Mouse (Mus musculus) kidney, adult 18-20 months (tissue): ENCODE results near the gene Unc13a.

Source experiments
- DNase-seq: peaks from one replicate; pipeline ENCODE4 v3.0.0; 2021

Unc13a gene

DNA sequence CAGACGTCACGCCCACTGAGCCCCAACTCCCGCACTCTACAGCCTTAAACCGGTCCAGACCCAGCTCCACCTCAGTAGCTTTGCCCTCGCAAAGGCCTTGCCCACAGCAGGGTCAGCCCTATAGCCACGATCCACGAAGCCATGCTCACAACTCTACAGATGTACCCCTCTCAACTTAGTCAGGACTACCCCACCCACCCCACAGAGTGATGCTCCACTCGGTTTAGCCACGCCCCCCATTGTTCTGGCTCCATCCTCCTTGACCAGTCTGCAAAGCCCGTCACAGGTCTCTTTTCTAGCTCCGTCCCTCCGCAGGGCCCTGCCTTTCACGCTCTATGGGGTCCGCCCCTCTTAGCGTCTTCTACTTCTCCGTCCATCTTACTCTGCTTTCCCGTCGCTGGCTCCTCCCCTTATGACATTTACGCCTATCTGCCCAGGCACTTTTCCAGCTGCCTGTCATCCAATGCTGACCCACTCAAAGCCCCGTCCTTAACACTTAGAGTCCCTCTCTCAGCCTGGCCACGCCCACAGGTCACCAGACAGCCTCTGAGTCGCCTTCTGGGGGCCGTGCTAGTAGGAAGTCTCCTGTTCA lies 14.7 kb upstream of the Unc13a start:
- no peak for DNase-seq

DNA sequence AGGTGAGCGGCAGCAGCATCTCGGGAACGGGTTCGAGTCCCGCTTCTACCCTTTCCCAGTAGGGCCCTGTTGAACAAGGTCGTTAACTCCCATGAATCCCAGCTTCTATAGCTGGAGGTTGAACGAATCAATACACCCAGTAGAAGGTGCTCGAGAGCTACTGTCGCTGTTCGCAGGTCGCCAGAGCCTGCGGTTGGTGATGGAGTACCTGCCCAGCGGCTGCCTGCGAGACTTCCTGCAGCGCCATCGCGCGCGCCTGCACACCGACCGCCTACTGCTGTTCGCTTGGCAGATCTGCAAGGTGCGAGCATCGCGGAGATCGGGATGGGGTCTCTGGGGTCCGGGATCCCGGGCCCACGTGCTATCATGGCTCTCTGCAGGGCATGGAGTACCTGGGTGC lies 14.0 kb upstream of the Unc13a start:
- no peak for DNase-seq

DNA sequence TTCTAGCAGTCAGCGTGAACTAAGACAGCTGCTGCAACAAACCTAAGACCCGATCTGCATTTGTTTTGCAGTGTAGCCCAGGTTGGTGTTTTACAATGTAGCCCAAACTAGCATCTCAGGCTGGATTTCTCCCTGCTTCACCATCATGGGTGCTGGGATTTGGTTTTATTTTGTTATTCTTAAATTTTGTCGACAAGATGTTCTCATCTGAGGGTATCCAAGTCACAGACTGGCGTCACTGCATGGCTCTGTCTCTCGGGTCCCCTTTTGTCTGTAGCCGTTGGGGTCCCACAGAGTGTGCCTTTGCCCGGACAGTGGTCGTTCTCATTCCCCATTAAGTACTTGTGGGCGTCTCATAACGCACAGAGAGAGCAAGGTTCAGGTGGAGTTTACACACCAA lies 13.1 kb upstream of the Unc13a start:
- DNase-seq, result no peak

DNA sequence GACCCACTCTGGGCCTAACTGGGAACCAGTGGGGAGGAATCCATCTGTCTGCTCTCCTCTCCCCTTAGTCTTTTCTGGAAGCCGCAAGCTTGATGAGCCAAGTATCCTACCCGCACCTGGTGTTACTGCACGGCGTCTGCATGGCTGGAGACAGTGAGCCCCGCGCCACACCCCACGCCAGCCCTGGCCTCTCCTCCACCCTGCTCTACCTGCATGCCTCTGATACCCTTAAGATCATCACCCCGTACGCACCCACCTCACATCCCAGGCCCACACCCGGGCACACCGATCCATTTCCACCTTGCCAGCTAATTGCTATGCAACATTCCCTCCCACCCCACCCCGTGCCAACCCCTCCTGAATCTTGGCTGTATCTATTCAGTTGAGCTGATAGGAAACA lies 11.3 kb upstream of the Unc13a start:
- DNase-seq, result no peak

DNA sequence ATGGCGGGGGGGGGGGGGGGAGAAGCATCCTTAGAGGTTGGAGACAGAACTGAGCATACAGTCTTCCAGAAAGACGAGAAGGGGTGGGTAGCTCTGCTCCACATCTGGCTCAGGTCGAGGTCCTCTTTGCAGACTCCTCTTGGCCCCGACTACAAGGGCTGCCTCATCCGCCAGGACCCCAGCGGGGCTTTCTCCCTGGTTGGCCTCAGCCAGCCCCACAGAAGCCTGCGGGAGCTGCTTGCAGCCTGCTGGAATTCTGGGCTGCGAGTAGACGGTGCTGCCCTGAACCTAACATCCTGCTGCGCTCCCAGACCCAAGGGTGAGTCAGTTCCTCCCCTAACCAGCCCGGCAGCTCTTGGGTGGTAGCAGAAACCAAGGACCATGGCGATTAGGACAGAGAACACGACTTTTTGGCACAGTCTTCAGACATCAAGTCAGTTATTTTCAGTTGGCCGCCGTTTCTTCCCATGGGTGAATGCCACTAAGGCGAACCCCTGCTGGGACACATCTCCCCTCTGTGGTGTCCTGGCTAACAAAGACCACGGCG lies 9.9 kb upstream of the Unc13a start:
- no peak for DNase-seq

DNA sequence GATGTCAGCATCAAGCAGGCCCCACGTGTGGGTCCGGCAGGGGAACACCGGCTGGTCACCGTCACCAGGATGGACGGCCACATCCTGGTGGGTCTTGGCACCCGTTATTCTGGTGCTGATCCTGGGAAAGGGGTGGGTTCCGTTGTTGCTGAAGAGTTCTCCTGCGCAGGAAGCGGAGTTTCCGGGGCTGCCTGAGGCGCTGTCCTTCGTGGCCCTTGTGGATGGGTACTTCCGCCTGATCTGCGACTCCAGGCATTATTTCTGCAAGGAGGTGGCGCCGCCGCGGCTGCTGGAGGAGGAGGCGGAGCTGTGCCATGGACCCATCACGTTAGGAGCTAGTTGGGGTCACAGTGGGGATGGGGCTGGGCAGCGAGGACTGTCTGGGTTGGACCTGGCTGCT lies 8.9 kb upstream of the Unc13a start:
- DNase-seq, result no peak

DNA sequence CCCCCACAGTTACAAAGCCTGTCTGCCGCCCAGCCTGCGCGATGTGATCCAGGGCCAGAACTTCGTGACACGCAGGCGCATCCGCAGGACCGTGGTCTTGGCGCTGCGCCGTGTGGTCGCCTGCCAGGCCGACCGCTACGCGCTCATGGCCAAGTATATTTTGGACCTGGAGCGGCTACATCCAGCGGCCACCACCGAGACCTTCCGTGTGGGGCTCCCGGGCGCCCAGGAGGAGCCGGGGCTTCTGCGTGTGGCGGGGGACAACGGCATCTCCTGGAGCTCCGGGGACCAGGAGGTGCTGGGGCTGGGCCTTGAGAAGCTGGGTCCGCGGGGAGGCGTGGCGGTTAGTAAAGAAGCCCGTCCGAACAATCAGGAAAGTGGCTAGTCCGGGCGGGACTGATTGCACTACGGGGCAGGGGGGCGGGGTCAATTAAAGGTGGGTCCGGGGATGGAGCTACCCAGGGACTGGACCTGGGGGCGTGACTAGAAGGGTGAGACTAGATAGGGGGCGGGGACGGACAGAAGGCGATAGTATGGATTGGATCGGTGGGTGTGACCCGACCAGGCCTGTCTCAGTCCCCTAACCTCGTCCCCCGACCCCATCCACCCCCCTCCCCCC lies 8.1 kb upstream of the Unc13a start:
- DNase-seq, result no peak

DNA sequence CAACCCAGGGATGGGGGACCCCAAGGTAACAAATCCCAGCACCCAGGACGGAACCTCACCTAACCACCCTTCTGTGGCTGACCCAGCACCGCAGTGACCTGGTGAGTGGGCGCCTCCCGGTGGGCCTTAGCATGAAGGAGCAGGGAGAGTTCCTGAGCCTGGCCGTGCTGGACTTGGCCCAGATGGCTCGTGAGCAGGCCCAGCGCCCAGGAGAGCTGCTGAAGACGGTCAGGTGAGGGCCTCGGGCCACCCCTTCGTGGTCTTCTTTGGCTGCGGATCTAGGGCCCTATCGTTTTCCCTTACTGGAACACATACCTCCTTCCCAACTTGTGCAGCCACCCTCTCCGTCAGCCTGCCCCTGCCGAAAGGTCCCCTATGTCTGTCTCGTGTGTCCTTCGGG lies 7.6 kb upstream of the Unc13a start:
- DNase-seq, result no peak

DNA sequence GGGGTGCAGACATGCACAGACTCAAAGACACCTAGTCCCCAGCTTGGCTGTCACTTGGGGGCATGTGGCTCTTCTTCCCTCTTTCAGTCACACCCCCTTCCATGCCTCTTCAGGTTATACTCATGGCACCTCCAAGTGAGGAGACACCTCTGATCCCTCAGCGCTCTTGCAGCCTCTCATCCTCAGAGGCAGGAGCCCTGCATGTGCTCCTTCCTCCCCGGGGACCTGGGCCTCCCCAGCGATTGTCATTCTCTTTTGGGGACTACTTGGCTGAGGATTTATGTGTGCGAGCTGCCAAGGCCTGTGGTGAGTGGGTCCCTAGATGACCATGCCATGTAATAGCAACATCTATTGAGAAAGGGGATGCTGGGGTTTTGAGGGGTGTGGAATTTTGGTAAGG lies 6.7 kb upstream of the Unc13a start:
- no peak for DNase-seq

DNA sequence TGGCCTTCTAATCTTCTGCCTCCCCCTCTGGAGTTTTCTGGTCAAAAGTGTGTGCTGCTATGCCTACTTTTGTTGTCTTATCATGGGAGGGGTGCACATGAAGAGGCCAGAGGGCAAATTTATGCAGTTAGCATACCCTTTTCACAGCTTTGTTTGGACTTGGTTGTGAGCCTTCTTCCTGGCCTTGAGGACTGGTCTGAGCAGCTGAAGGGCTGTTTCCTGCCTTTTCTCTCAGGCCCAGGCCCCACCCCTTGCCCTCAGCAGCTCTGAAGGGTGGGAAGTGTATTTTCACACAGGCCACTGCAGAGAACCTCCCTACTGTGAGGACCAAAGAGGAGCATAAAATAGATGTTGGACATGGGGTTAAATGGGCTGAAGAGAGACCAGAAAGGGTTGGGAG lies 6.0 kb upstream of the Unc13a start:
- DNase-seq, result no peak

DNA sequence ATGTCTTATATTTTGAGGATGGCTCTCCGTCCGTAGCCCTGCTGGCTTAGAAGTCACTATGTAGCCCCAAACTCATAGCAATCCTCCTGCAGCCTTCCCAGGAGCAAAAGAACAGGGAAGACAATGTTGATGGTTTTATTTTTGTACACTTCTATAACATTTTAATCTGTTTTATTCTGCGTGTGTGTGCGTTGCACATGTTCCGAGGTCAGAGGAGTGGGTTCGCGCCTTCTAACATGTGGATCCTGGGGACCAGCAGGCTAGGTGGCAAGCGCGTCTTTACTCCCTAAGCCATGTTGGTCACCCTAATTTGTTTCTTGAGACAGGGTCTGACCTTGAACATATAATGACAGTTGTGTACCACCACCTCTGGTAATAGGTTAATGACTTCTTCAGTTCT lies 5.2 kb upstream of the Unc13a start:
- no peak for DNase-seq

DNA sequence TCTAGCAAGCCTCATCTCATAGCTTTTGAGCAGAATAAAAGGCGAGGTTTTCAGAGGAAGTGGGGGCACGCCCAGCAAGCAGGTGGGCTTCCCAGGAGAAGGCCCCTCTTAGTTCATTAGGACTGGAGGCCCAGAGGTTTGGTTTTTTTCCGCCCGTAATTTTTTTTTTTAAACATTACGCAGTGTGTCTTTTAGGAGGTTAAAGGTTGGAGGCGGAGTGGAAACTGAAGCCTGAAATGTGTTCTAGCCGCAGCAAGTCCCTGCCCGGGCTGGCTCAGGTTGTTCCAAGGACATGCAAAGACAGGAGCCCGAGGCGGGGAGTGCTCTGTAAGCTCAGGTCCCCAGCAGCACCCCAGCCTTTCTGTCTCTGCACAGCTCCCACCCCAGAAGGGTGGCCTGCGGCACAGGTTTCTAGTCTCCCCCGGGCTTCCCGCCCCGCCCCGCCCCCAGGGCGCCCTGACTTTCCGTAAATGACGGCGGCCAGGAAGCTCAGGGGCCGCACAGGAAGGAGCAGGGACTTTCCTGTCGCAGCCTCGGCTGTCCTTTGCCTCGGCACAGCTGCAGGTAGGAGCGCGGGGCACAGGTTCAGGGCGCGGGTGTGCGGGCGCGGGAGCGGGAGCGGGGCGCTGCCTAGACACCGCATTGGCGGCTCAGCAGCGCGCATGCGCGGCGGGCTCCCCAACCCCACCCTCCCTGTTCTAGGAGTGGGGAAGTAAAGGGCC lies 4.6 kb upstream of the Unc13a start, which contains the start of gene Jak3:
Jak3 (plus strand) TSS at position 277 of the 722 bp plus-strand sequence.
- peak; percentile 78 for DNase-seq

DNA sequence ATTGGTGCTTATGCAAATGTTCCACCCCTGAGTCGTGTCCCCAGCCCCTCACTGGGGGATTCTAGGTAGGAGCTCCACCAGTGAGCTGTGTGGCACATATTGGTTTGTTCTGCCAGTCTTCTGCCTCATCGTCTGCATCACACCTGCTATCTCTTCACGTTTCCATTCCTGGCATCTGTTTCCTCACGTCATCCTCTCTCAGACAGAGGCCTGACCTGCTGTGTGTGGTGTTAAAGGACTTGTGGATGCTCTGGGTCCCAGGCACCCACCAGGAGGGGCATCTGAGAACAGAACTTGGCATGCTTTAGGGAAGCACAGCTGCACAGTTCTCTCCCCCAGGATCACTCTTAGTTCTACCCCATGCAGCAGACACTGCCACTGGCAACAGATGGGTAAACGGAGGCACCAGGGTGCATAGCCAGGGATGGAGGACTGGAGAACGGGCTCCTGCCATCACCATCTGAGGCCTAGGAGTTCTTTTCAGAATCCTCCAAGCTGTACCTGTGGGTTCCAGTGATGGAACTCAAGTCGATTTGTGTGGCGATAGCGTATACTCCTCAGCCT lies 4.0 kb upstream of the Unc13a start:
- no peak for DNase-seq

DNA sequence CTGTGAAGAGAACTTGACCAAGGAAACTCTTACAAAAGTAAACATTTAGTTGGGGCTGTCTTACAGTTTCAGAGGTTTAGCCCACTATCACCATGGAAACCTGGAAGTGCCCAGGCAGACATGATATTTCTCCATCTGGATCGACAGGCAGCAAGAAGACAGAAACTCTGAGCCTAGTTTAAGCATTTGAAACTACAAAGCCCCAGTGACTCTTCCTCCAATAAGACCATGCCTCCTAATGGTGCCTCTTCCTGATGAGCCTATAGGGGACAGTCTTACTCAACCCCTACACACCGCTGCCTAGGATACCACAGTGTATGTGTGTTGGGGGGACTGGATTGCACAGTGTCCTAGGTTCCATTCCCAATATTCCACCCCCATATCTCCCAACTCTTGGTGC lies 2.5 kb upstream of the Unc13a start:
- no peak for DNase-seq

DNA sequence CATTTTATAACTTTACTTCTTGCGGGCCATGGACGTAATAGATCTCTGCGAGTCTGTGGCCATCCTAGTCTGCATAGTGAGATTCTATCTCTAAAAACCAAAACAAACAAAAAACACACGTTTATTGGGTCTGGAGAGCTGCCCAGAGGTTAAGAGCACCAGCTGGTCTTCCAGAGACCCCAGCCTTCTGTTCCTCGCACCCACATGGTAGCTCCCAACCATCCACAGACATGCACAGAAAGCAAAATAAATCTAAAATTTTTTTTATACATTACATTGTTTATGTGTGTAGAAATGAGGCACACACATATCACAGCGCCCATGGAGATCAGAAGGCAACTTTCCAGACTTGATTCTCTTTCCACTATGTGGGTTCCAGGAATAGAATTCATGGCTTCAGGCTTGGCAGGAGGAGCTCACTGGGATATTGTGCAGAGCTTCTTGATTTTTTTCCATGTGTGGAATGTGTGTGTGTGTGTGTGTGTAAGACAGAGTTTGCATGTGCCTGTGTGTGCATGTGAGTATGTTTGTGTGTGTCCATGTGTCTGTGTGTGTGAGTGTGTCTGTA lies 695 bp upstream of the Unc13a start:
- no peak for DNase-seq

DNA sequence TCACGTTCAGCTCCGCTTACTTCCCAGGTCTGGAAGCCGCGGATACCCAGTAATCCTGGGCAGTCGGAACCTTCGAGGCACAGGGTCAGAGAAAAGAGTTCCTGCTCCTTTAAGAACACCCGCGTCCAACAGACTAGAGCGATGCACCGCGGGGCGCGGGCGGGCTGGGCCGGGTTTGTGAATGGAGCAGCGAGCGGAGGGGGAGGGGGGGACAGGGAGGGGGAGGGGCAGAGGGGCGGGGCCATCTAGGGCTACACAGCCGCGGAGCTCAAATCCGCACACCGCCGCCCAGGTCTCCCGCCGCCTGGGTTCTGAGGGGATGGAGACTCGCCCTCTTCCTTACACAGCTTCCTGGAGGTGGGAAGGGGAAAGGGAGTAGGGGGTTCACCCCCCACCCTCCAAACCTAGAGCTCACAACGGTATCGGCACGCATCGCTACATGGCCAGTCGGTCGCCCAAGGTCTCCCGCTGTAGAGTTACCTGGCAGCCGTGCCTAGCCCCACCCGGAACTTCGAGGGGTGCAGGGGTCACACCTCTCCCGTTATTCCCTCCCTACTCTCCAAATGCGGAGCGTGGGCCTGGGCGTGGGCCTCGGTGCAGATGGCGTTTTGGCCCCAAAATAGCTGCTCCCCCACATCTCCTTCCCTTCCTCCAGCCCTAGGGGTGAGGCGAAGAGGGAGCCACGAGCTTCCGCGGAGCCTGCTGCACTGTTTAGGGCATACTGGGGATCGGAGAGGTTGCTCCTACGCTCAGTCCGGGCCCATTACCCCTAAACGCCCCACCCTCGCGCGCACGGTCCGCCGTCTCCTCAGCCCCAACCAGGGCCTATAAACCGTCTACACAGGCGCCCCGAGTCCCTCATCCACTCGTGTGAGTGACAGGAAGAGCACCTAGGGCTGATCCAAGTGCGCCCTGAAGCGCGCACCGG lies 672 bp downstream of the Unc13a start:
- DNase-seq, result no peak

DNA sequence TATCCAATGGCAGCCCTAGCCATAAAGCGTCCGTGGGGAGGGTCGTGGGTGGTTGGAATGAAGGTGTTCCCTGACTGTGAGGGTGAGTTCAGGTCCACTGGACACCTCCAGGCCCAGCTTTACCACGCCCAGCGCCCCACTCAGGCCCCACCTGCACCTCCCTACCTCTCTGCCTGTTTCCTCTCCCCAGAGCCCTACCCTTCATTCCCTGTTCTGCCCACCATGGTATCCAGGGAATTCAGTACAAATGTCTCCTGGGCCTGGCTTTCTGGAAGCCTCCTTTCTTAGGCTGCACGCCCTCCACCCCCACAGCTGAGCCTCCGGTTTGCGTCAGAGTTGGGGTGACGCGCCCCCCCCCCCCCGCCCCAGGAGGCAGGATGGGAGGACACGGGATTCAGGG lies 1.4 kb downstream of the Unc13a start:
- no peak for DNase-seq

DNA sequence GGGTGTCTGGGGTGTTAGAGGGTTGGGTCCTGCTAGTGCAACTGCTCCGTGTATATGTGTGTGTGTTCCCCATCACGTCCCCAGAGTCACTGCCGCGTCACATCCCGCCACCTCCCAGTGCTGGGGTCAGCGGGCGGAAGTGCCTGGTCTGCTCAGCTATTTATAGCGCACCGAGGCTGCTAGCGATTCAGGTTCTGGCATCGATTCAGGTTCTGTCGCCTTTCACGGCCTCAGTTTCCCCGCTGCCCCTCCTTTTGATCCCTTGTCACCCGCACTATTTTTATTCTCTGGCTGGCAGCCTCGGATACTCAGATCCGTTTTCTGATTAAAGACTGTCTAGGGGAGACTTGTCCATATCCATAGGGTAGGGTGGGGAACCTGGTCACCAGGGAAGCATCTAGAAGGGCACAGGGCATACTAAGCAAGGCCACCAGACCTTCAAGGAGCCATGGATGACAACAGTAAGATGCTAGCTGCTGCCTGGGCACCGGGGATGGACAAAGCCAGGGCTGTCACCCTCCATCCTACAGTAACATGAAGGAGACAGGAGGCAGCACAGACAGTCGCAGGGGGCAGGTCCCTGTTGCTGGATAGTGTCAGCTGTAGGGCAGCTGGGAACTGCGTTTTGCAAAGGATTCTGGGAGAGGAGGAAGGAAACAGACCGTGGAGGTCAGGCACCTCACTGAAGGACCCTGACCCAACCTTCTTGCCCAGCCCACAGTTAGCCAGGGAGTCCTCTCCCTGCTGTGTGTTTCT lies 3.2 kb downstream of the Unc13a start:
- no peak for DNase-seq

DNA sequence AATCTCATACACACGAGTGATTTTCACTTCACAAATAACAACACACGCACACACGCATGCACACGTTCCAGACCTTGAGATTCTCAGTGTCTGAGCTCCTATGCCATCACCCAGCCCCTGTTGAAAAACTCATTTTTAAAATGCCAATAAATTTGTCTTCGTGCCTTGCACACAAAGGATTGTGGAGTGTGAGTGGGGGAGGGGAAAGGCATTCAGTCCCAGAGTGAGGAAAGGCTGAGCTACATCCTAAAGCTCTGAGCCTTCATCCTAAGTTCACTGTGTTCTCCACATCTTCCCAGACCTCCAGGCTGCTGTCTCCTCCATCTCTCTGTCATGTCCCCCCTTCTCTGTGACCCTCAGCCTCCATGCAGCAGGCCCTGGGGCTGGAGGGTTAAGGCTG lies 4.3 kb downstream of the Unc13a start:
- DNase-seq, result no peak

DNA sequence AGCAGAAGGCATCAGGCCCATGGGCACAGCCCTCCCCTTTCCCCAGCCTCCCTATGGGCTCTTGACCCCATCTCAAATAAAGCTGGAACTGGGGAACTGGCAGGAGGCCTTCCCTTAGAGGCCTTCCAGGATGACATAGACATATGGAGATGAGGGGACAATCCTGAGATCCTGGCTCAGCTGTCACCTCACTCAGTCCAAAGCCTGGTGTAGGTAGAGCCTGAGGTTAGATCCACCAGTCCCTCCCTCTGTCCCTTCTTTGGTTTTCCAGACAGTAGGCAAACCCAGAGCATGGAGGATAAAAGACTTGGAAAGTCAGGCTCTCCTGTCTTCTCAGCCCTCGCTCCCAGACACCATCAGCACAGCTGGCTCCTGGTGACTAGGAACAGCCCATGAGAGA lies 4.7 kb downstream of the Unc13a start:
- no peak for DNase-seq

DNA sequence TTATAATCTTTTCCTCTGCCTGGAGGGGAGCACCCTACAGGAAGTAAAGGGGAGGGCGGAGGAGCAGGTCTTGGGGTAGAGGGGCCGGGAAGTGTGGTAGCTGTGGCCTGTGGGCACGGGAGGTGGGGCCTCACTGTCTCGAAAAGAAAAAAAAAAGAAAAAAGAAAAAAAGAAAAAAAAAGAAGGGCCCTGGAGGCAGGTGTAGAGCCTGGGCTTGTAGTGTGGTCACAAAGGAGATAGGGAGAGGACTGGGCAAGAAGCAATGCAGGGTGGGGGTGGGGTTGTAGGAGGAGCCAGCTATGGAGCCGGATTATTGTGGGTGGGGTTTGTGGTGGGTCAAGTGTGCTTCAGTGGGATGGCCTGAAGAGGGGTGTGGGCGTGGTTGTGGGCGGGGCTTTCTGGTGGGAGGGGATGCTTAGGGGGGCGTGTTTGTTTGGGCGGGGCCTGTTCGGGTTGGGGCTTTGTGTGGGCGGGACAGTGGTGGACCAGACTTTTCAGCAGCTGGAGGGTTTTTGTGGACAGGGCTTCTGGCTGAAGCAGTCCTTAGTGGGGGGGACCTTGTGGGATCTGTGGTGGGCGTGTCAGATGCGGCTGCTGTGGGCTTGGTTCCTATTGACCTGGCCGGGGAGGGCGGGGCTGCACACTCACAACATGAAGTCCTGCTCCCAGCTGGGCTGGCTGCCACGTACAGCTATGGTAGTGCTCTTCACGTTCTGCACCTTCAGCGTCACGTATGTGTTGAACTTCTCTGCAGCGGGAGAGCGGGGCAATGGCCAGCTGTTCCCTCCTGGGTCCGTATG lies 6.0 kb downstream of the Unc13a start:
- DNase-seq, result peak; percentile 47
